Mouse (Mus musculus): ENCODE measurements around the gene Cog5. TPM values are rescaled to one million over a fixed set of nuclear protein-coding genes. Genes with fewer than 3 reads are reported as not detected.

Gene Cog5
- total and polyA plus RNA-seq, 3 experiments: 27.1 to 28.4 TPM; not detected in 1

DNA sequence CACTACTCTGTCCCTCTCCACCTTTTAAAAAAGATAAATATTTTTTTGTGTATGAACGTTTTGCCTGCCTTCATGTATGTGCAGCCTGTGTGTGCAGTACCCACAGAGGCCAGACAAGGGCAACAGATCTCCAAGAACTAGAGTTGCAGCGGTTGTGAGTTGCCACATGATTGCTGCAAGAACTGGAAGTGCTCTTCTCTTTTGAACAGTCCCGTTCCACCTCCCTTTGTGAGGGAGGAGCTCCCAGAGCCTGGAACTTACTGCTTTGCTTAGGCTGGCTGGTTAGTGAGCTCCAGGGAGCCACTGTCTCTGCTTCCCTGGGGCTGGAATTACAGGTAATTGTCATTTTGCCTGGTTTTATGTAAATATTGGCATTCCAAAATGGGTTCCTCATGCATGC lies 69.9 kb downstream of the Cog5 start:
- no peak overlapping the region for H3K9ac ChIP-seq (ENCODE audit: control insufficient read depth, low read depth, low read length, poor library complexity, severe bottlenecking)
- no peaks in the 10 kb centered on the region for H3K36me3 ChIP-seq (ENCODE audit: control insufficient read depth in 1 of 2, insufficient read depth in 2 of 2, low read length in 2 of 2)
- DNase-seq (ENCODE audit: low read depth, low spot score): no peak
- H3K27ac ChIP-seq (ENCODE audit: control insufficient read depth, low read depth, low read length): no peak overlapping the region
- H3K79me2 ChIP-seq (ENCODE audit: control insufficient read depth, insufficient read depth, low read length, poor library complexity): no peaks in the 10 kb centered on the region
- TF ChIP-seq USF2 (IDR thresholded peaks at IDR 0.05; ENCODE audit: borderline replicate concordance in 1 of 2, insufficient read depth in 1 of 2, low read depth in 1 of 2, low read length in 2 of 2) (no peak), KAT2A (conservative IDR thresholded peaks at IDR 0.05; ENCODE audit: low read depth, low read length) (no peak), NELFE (IDR thresholded peaks at IDR 0.05; ENCODE audit: low read depth, low read length) (no peak), E2F4 (IDR thresholded peaks at IDR 0.05; ENCODE audit: borderline replicate concordance, low read depth, low read length) (no peak), SIN3A (IDR thresholded peaks at IDR 0.05; ENCODE audit: low read length) (no peak), HCFC1 (IDR thresholded peaks at IDR 0.05; ENCODE audit: low read depth, low read length) (no peak), MAZ (IDR thresholded peaks at IDR 0.05; ENCODE audit: low read depth, low read length) (no peak), EP300 (IDR thresholded peaks at IDR 0.05; ENCODE audit: low read depth in 1 of 2, low read length in 2 of 2) (no peak), TAL1 (IDR thresholded peaks at IDR 0.05; ENCODE audit: low read length) (no peak), USF1 (IDR thresholded peaks at IDR 0.05; ENCODE audit: low read depth, low read length) (no peak), MAX (IDR thresholded peaks at IDR 0.05; ENCODE audit: low read length) (no peak), MAFK (IDR thresholded peaks at IDR 0.05; ENCODE audit: borderline replicate concordance, low read depth, low read length) (no peak), POLR2A (IDR thresholded peaks at IDR 0.05; ENCODE audit: control insufficient read depth in 1 of 2, insufficient read depth in 1 of 2, low read depth in 1 of 2, low read length in 2 of 2, poor library complexity in 1 of 2) (no peak), POLR2AphosphoS5 (IDR thresholded peaks at IDR 0.05; ENCODE audit: borderline replicate concordance, low read depth, low read length) (no peak), UBTF (IDR thresholded peaks at IDR 0.05; ENCODE audit: borderline replicate concordance, insufficient read depth, low read depth, low read length) (no peak), TBP (IDR thresholded peaks at IDR 0.05; ENCODE audit: low read depth, low read length) (no peak), MYB (IDR thresholded peaks at IDR 0.05; ENCODE audit: low read depth, low read length) (no peak)
- no peaks in the 10 kb centered on the region; a peak in 1 of 4 replicates for H3K27me3 ChIP-seq (ENCODE audit: control insufficient read depth in 1 of 2, insufficient read depth in 2 of 2, low read length in 2 of 2)
- no peaks in the 10 kb centered on the region for H3K9me3 ChIP-seq (replicated peaks; ENCODE audit: insufficient read depth, low read length)
- H3K4me1 ChIP-seq (ENCODE audit: control insufficient read depth in 1 of 2, insufficient read depth in 2 of 2, low read length in 2 of 2): no peaks in the 10 kb centered on the region
- no peak overlapping the region for H3K4me3 ChIP-seq (ENCODE audit: control insufficient read depth in 1 of 2, insufficient read depth in 1 of 2, low read depth in 2 of 2, low read length in 2 of 2)

DNA sequence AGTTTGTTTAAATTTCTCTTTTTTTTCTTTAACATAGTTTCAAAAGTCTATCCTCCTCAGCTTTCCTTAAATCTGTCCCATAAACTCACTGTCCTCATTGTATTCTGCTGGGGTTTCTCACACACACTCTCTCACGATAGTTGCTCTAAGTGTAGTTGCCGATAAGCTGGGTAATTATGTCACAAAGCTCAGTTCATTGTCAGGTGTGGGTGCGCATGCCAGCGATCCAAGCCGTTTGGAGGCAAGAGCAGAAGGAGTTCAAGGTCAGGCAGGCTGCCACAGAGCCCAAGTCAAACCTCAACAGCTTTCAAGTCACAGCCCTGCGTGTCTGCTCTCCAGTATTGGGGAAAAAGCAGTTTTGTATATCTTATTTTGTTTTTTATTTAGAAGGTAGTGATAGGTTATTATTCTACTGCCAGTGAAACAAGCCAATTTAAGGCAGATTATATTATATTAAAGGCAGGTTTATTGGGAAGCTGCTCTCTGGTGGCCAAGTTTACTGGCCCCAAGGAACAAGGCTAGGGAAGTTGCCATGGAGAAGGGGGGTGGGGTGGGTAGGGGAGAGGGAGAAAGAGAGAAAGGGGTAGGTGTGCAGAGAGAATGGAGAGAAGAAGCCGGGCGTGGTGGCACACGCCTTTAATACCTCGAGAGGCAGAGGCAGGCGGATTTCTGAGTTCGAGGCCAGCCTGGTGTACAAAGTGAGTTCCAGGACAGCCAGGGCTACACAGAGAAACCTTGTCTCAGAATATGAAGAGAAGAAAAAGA lies 71.0 kb downstream of the Cog5 start:
- Histone ChIP-seq H3K79me2 (ENCODE audit: control insufficient read depth, insufficient read depth, low read length, poor library complexity) (no peaks in the 10 kb centered on the region), H3K27me3 (ENCODE audit: control insufficient read depth in 1 of 2, insufficient read depth in 2 of 2, low read length in 2 of 2) (no peaks in the 10 kb centered on the region; a peak in 1 of 4 replicates), H3K4me3 (ENCODE audit: control insufficient read depth in 1 of 2, insufficient read depth in 1 of 2, low read depth in 2 of 2, low read length in 2 of 2) (no peak overlapping the region), H3K9me3 (replicated peaks; ENCODE audit: insufficient read depth, low read length) (no peaks in the 10 kb centered on the region), H3K36me3 (ENCODE audit: control insufficient read depth in 1 of 2, insufficient read depth in 2 of 2, low read length in 2 of 2) (peaks cover 0 to 2% of the 10 kb centered on the region in 2 experiments; a peak in 2 of 4 replicates), H3K4me1 (ENCODE audit: control insufficient read depth in 1 of 2, insufficient read depth in 2 of 2, low read length in 2 of 2) (no peaks in the 10 kb centered on the region), H3K9ac (ENCODE audit: control insufficient read depth, low read depth, low read length, poor library complexity, severe bottlenecking) (no peak overlapping the region), H3K27ac (ENCODE audit: control insufficient read depth, low read depth, low read length) (no peak overlapping the region)
- DNase-seq (ENCODE audit: low read depth, low spot score): no peak
- TF ChIP-seq KAT2A (conservative IDR thresholded peaks at IDR 0.05; ENCODE audit: low read depth, low read length) (no peak), RAD21 (IDR thresholded peaks at IDR 0.05; ENCODE audit: low read depth, low read length) (no peak), MAFK (IDR thresholded peaks at IDR 0.05; ENCODE audit: borderline replicate concordance, low read depth, low read length) (no peak), SMC3 (IDR thresholded peaks at IDR 0.05; ENCODE audit: low read depth, low read length) (no peak), MAZ (IDR thresholded peaks at IDR 0.05; ENCODE audit: low read depth, low read length) (no peak), SIN3A (IDR thresholded peaks at IDR 0.05; ENCODE audit: low read length) (no peak), USF2 (IDR thresholded peaks at IDR 0.05; ENCODE audit: borderline replicate concordance in 1 of 2, insufficient read depth in 1 of 2, low read depth in 1 of 2, low read length in 2 of 2) (no peak), ZKSCAN1 (IDR thresholded peaks at IDR 0.05; ENCODE audit: low read depth, low read length) (no peak), USF1 (IDR thresholded peaks at IDR 0.05; ENCODE audit: low read depth, low read length) (no peak), UBTF (IDR thresholded peaks at IDR 0.05; ENCODE audit: borderline replicate concordance, insufficient read depth, low read depth, low read length) (no peak), POLR2AphosphoS2 (IDR thresholded peaks at IDR 0.05; ENCODE audit: low read length) (no peak), MXI1 (IDR thresholded peaks at IDR 0.05; ENCODE audit: low read depth, low read length) (no peak), NELFE (IDR thresholded peaks at IDR 0.05; ENCODE audit: low read depth, low read length) (no peak), MYB (IDR thresholded peaks at IDR 0.05; ENCODE audit: low read depth, low read length) (no peak)
